Mouse (Mus musculus) erythroblast, adult 5-6 weeks (primary cell): ENCODE results near the gene Plppr3. TPM values are rescaled to one million over a fixed set of nuclear protein-coding genes. Genes with fewer than 3 reads are reported as not detected.

Source experiments
- ATAC-seq: replicated peaks from 2 replicates; pipeline ENCODE4 v1.8.0; 2016; ENCODE audit warnings: moderate number of reproducible peaks, mild to moderate bottlenecking, moderate TSS enrichment, inconsistent platforms; ENCODE audit not compliant: poor library complexity, low FRiP score, severe bottlenecking
- total RNA-seq, 2 experiments: library from RNA; stranded (forward) in 1 of 2; stranded (reverse) in 1 of 2; fragments of 150-400 nt in 1 of 2; fragments of 200-764, 138-1000 nt in 1 of 2; gene quantifications; 2 replicates each; pipeline versions ENCODE4 v1.2.3 to v1.2.4; 2015 to 2017; ENCODE audit warnings: low replicate concordance in 2 of 2

The Plppr3 gene
- total RNA-seq, 2 experiments from 2014 or later: 2.1 to 4.9 TPM

DNA sequence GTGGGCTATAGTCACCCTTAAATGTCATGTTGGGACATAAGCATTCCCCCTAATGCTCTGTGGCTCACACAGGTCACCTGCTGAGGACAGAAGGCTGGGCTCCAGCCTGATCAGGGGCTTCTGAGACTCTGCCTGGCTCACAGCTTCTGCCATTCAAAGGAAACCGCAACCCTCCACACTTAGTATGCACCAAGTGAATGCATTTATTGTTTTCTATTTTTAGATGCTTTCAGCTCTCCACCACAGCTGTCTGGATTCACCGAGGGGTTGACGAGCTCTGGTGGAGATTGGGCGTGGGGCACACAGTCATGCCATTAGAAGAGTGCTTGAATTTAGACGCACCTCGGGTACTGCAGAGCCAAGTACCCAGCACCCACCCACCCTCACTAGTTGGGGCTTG lies 1.1 kb downstream of the Plppr3 start:
- no peak for ATAC-seq

DNA sequence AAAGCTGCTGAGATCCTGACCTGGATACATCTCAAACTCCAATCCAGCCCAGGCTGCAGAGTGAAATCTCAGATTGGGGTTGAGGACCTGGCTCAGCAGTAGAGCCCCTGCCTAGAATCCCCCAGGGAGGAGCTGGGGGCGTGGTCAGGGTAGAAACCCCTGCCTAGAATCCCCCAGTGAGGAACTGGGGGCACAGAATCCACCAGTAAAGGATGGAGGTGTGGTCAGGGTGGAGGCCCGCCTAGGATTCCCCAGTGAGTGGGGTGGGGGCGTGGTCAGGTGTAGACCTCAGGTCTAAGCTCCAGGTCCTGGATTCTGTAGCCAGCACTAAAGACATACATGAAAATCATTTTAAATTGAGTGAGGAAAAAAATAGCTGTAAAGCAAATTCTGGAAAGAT lies 1.6 kb downstream of the Plppr3 start:
- no peak for ATAC-seq

DNA sequence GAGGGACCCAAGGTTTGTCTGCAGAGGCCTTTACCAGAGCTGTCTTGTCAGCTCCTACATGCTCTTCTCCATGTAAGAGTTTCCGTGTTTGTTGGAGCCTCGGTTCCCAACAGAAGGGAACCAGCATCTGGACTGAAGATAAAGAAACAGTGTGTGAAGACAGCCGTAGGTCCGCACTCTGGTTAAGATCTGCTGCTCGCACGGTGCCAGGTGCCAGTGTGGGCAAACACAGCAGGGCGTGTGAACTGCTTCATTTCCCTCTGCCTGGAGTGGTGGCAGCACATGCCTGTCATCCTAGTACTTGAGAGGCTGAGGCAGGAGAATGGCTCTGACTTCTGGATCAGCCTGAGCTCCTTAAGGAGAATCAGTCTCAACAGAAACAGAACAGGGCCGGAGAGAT lies 2.6 kb downstream of the Plppr3 start:
- no peak for ATAC-seq

DNA sequence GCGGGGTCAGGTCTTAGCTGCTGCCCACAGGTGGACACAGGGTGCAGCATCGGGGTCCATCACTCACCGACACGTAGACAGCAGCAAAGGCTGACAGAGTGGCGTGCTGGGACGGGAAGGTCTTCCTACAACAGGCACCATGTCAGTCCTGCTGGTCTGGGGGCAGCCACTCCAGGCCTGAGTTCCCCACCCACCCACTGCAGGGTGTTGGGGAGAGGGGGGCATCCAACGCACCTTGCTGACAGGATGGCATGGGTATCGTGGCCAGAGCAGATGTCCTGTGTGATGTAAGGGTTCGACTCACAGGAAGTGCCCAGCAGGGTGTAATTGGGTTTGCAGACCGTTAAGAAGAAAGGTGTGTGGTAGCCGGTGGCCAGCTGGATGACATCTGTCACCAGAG lies 7.8 kb downstream of the Plppr3 start:
- ATAC-seq: no peak

DNA sequence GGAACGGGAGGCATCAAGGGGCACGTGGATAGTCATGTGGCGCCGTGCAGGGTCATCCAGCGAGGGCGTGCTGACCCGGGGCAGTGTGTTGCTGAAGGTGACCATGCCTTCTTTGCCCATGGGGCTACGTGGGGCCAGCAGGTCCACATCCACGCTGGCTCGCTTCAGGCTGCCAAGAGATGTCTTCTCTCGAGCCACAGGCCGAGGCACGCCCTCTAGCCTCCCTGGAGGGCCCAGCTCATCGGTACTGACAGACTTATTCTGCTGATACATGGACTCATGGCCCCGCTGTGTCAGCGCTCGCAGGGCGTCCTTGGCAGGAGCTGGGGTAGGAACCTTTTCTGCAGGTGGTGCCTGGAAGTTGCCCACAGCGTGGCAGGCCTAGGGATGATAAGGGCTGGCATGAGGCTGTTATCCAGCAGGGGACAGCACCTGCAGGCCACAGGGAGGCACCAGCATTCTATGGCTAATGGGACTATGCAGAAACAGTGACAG lies 8.6 kb downstream of the Plppr3 start:
- no peak for ATAC-seq

DNA sequence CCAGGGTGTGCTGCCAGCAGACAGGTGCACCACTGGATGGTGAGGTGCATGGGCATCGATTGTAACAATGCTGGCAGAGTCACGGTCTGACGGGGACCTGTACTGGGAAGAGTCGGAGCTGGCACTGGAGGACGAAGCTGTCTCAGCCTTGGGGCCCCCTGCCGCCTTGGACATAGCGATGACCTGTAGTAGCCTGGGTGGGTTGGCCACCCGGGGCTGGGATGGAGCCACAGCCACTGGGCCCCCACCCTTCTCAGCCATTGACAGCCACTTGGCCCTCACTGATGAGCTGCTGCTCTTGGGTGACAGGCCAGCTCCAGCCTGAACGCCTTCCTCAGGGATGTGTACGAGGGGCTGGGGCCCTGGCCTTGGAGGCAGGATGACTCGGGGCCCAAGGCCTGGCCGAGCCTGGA lies 9.2 kb downstream of the Plppr3 start:
- ATAC-seq: no peak

DNA sequence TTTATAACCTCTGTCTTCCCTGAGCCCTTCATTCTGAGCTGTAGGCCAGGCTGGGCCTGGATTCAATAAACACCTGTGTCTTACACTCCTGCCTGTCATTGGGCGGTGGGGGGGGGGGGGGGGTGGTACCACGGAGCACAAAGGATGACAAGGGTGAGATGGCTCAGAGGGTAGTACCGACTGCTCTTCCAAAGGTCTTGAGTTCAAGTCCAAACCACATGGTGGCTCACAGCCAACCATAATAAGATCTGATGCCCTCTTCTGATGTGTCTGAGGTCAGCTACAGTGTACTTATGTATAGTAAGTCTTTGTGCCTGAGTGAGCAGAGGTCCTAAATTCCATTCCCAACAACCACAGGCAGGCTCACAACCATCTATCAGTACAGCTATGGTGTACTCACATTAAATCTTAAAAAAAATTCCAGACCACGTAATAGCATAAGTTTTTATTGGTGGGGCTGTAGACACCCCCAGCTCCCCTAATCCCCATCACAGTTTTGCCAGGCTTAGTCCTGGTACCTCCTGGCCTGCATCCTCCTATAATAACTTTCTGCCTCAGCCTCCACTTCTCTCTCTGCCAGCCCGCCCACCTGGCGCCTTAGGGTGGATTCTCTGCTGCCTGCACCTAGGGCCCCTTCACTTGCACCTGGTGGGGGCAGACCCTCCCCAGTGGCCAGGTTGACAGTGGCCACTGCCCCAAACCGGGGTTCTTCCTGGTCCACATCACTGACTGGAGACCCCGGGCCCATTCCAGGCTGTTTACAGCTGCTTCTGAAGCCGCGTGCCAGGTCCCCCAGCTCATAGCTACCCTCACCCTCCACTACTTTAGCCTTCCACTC lies 9.9 kb downstream of the Plppr3 start:
- ATAC-seq: no peak

DNA sequence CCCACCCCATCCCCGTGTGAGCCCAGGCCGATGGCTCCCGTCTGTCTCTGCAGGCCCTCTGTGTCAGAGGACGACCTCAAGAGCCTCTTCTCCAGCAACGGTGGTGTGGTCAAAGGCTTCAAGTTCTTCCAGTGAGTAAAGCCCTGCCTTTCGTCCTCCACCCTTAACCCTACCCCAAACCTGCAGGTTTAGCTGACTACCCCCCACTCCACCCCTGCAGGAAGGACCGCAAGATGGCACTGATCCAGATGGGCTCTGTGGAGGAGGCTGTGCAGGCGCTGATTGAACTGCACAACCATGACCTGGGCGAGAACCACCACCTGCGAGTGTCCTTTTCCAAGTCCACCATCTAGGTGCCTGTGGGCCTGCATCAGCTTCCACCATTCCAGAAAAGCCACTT lies 11.5 kb downstream of the Plppr3 start:
- no peak for ATAC-seq

DNA sequence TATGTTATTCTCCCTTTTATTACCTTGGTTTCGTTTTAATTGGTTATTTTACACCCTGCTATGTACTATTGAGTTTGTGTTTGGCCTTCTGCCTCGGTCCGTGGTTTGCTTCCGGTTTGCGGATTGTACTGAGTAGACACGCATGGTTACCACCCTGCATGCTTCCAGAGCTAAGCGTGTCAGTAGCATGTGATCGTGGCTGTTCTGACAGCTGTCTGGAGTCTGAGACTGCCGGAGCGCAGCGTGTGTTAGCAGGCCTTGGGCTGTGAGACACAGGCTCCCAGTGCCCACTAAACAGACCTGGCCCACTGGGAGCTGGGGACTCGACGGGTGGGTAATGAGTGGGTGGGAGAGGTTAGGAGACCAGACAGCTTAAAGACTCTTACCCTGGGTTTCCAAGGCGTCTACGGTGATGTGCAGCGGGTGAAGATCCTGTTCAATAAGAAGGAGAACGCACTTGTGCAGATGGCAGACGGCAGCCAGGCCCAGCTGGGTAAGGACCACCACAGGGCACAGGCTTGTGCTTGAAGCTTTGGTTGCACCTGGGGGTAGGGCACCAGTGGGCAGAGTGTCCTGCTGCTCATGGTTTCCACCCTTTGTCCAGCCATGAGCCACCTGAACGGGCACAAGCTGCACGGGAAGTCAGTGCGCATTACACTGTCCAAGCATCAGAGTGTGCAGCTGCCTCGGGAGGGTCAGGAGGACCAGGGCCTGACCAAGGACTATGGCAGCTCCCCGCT lies 12.2 kb downstream of the Plppr3 start:
- no peak for ATAC-seq

DNA sequence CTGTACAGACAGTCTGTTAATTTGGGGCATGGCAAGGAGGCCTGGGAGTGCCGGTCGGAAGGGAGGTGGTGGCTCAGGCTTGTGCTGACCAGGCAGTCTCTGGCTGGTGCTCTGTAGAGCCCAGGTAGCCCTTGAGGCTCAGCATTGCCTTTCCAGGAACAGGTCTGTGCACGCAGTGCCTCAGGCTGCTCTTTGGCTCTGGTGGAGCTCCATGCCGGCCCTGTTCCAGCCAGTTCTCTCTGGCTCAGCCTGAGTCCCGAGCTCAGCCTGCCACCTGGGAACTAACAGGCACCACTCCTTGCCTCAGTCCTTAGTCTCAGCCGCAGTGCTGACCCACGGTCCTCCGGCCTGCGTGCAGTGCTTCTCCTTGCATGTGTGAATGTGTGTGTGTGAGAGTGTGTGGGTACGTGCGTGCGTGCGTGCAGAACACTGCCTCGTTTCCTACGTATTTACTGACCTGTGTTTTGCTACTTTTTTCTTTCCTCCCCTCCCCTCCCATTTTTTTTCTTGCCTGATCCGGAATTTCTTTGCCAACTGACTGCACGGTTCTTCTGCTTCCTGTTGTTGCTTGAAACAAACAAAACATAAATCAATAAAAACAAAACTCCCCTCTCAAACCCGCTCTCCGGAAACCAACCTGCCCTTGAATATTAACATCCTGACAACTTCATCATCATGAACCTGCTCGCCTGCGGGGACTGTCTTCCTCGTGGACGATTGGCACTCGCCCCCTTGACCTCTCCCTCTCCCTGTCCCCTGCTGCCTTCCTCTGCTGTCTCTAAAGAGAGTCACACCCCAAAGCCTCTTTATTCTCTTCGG lies 13.0 kb downstream of the Plppr3 start:
- no peak for ATAC-seq

DNA sequence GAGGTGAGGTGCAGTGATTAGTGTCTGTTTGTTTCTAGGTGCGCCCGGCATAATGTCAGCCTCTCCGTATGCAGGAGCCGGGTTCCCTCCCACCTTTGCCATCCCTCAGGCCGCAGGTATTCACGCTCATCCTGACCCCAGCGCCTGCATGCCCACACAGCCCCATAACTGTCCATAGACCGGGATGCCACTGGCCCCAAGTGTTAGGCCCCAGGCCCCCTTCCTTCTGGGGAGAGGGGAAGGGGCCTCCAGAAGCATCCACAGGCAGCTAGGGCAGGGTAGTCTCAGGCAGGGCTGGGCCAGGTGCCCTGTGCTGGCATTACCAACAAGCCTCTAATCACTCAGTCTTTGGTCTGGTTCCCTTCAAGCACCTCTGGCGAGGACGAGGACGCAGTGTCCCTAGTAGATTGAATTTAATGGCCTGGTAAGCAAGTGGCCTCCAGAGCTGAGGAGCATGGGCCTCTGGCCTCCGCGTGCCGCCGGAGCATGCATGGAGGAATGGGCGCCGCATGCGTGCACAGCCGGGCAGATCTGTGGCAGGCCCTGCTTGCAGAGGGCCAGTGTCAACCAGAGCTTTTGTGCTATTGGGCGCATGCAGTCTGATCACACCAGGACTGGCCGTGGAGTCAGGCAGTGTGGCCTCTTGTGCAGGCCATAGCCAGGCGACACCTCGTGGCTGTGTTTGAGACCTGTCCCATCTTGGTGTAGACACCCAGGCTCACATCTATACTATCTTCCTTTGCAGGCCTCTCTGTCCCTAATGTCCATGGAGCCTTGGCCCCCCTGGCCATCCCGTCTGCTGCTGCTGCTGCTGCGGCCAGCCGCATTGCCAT lies 14.1 kb downstream of the Plppr3 start:
- ATAC-seq: no peak

DNA sequence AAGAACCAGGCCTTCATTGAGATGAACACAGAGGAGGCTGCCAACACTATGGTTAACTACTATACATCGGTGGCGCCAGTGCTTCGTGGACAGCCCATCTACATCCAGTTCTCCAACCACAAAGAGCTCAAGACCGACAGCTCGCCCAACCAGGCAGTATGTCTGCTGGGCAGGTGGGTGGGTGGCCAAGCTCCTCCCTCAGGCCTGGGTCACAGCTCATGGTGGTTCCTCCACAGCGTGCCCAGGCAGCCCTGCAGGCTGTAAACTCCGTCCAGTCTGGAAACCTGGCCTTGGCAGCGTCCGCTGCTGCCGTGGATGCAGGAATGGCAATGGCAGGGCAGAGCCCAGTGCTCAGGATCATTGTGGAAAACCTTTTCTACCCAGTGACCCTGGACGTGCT lies 15.3 kb downstream of the Plppr3 start:
- no peak for ATAC-seq

DNA sequence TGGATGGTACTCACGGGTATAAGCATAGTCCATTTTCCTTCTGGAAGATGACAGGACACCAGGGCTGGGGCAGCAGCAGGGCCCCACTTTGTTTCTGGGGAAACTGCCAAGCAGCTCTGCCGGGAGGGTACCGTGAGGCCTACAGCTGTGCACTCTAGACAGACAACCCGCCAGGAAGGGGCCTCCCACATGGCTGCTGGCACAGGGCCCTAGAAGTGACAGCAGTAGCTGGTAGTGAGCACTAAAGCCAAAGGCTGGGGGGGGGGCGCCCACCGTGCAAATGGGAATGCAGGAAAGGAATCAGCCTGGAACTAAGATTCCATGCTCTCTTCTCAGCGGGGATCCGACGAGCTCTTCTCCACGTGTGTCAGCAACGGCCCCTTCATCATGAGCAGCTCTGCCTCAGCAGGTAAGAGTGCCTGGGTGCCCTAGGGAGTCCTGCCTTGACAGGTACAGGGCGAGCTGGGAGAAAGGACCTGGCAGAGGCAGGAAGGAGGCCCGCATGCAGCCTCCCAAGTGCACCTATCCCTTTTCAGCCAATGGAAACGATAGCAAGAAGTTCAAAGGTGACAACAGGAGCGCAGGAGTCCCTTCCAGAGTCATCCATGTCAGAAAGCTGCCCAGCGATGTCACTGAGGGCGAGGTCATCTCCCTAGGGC lies 15.9 kb downstream of the Plppr3 start:
- no peak for ATAC-seq

DNA sequence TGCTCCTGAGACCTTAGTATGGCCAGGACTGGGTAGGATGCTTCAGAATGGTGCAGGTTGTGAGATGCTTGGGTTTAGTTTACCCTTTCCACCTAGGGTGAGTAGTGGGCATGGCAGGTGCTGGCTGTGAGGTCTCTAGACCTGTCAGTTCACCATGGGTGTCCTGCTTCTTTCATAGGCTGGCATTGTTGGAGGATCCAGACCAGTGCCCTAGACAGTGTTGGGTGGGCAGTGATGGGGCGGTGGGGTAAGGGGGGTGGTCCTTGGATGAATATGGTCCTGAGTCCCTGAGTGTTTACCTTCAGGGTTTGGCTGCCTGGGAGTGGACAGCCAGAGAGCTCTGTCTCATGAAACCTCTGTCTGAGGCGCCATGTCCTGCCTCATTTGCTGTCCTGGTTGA lies 16.5 kb downstream of the Plppr3 start:
- no peak for ATAC-seq

DNA sequence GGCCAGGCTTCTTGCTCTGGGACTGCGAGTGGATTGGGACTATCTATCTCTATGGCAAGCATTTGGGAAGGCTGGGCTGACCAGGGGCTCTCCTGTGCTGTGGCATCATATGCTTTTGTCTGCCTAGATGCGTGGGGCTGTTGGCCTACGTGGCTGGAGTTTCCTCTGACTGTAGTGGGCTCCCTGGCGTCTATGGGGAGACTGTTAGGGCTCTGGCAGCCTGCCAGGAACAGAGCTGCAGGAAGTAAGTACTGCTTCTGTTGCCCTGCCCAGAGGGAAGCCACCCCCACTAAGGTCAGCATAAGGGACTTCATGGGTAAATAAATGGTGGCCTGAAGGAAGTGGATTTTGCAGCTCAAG lies 17.0 kb downstream of the Plppr3 start:
- ATAC-seq: no peak

DNA sequence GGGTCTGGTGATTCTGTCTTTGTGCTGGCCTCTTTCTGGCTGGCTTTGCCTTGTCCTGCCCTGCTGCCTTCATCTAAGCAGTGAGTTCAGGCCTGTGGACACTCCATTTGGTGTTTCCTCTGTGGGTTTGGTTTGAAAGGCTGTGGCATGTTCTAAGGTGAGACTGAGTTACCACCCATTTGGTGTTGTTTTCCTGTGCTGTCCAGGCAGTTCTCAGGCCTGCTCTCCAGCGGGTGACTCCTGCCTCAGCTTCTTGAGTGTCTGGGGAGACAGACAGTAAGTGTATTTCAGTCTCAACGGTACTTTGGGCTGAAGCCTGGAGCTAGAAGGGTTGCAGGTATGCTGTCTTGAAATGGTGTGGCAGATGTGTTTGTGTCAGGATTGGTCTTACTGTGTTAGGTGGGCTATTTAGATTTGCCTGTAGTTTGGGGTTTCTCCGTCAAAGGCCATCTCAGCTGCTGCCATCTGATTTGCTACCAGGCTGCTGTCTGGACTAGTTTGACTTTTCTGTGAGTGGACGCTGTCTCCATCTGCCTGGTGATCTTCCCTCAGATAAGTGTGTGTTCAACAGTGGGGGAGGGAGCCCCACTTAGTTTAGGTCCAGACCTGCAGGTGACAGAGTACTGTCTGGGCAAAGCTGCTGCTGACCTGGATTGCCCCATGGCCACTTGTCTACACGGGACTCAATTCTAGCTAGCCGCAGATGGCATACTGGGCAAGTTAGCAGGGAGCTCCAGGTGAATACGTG lies 17.6 kb downstream of the Plppr3 start:
- ATAC-seq: no peak

DNA sequence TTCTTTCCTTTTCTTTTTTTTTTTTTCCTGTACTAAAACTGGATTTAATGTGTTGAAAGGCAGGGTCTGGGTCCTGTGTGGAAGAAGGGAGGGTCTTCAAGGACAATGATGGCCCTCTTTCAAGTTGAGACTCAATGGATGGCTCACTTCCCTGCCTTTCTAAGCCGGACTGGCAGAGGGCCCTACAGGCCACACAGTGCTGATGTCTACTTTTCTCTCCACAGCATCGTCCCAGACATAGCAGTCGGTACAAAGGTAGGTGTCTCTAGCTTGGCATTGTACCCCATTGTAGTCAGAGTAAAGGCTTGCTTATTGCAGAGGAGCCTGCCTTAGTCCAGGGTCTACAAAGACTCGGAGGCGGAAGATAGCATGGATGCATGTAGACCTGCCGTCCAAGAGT lies 18.2 kb downstream of the Plppr3 start:
- ATAC-seq: no peak

DNA sequence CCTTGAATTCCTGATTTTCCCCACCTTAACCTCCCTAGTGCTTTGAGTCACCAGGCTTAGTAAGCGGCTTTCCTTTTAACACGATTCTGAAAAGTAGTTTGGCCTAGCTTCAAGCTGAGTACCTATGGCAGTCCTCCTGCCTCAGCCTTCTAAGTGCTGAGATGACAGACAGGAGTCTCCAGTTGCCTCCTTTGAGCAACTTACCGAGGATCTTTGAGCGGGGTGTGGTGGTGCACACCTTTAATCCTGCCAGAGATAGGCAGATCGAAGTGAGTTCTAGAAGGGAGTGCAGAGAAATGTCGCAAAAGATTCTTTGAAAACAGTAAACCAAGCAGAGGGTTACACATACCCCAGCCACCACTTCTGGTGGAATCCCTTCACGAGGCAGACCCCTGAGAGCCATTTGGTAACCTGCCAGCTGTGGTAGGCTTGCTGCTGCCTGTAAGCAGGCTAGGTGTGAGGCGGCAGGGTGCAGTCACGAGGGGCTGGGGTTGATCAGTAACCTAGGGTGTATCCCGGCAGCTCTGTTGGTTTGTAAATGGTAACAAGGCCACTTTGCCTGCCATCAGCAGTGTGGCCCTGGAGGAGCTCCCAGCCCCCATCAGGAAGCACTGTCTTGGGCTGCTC lies 18.8 kb downstream of the Plppr3 start:
- ATAC-seq: 0 out of 2 replicates have a peak, but pooled peaks have one; percentile 15
